Mouse (Mus musculus): Measurements from ENCODE around the gene Ank.
A peak's percentile ranks its signal among the peaks of the same experiment; 100 is the strongest.

- peak; percentile 31 for TF ChIP-seq CTCF (conservative IDR thresholded peaks at IDR 0.05; ENCODE audit: low read length)
- TF ChIP-seq POU5F1 (IDR thresholded peaks at IDR 0.05; ENCODE audit: borderline replicate concordance, low read length) = no peak
- TF ChIP-seq NANOG (IDR thresholded peaks at IDR 0.05; ENCODE audit: borderline replicate concordance, low read length) = no peak
Observed at GRCm38 (mm10) chr15:27593717-27594116, 127.2 kb downstream of the Ank start.

Measured in E14TG2a.4 (cell line).